Comparison of ENCODE assay signal across 24 mouse cellular contexts in the genomic region with DNA sequence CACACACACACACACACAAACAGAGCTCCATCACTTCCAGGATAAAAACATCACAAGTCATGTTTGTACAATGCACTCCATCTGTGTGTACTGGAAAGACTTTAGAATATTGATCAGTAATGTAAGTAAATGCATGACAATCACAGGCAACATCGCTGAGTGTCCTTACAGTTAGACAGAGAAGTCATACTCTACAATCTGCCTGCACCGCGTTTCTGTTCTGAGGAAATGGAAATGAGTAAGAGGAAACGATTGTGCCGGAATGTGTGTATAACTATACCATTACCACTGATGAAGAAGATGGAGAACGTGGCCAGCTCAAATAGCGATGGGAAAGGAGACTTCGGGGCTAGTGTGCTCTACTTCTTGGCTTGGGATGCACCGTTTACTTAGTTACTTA.
A peak's percentile ranks its signal among the peaks of the same experiment; 100 is the strongest.
DNase-seq lines count a peak whose midpoint lies in the region; ATAC-seq and TF ChIP-seq lines count a peak whose summit lies in the region.
"Had no signal": no experiment of that assay in that cellular context is flagged by ENCODE, and none has a peak within 500 bp of the region (broad histone marks: within the 10 kb centered on the region; RNA-seq: fewer than 3 reads in every experiment).

No protein-coding gene starts in this region.

- WGBS in heart, embryonic 10.5 days = 91% methylated on average over 9 of the region's 9 CpGs
- WGBS in heart, embryonic 13.5 days = 83% methylated on average over 9 of the region's 9 CpGs
- WGBS in midbrain, embryonic 11.5 days = 93% methylated on average over 9 of the region's 9 CpGs
- WGBS in midbrain, postnatal 0 days = 94% methylated on average over 9 of the region's 9 CpGs

- no peak overlapping the region for H3K4me2 ChIP-seq in heart, embryonic 13.5 days
- no peak overlapping the region for H3K4me2 ChIP-seq in midbrain, embryonic 11.5 days
- H3K4me2 ChIP-seq in midbrain, postnatal 0 days (ENCODE audit: low read depth, low read length, poor library complexity, severe bottlenecking) = no peak overlapping the region

- H3K9ac ChIP-seq in heart, embryonic 13.5 days = no peak overlapping the region
- no peak overlapping the region for H3K9ac ChIP-seq in midbrain, embryonic 11.5 days (ENCODE audit: low read length)
- H3K9ac ChIP-seq in midbrain, postnatal 0 days (replicated peaks; ENCODE audit: low read length, poor library complexity, severe bottlenecking) = no peak overlapping the region

- H3K36me3 ChIP-seq in heart, embryonic 10.5 days = no peaks in the 10 kb centered on the region
- H3K36me3 ChIP-seq in heart, embryonic 13.5 days = no peaks in the 10 kb centered on the region
- H3K36me3 ChIP-seq in midbrain, embryonic 11.5 days (ENCODE audit: control insufficient read depth, insufficient read depth, low read length) = no peaks in the 10 kb centered on the region
- no peaks in the 10 kb centered on the region for H3K36me3 ChIP-seq in midbrain, postnatal 0 days (ENCODE audit: insufficient read depth, low read length)
- H3K36me3 ChIP-seq: G1E had no signal

- H3K4me1 ChIP-seq in heart, embryonic 10.5 days = peaks cover 10% of the 10 kb centered on the region; the same call in 1 of the 2 replicates
- peaks cover 21% of the 10 kb centered on the region for H3K4me1 ChIP-seq in heart, embryonic 13.5 days
- H3K4me1 ChIP-seq in midbrain, embryonic 11.5 days (ENCODE audit: control insufficient read depth, insufficient read depth, low read length) = peaks cover 5% of the 10 kb centered on the region; the same call in 1 of the 2 replicates
- H3K4me1 ChIP-seq in midbrain, postnatal 0 days (ENCODE audit: insufficient read depth, low read length) = no peaks in the 10 kb centered on the region

- ATAC-seq in heart, embryonic 13.5 days (ENCODE audit: extremely low read depth, insufficient number of reproducible peaks, low FRiP score, low TSS enrichment) = no peak
- no peak for ATAC-seq in midbrain, embryonic 11.5 days (ENCODE audit: low FRiP score)
- no peak for ATAC-seq in midbrain, postnatal 0 days (ENCODE audit: low FRiP score)
- ATAC-seq: activated CD4-positive, CD25-positive, alpha-beta regulatory T cell, adult 4 months; CD4-positive, CD25-positive, alpha-beta regulatory T cell, adult 4 months; Patski had no signal

- no peaks in the 10 kb centered on the region for H3K27me3 ChIP-seq in heart, embryonic 10.5 days (ENCODE audit: insufficient read depth, poor library complexity, severe bottlenecking)
- H3K27me3 ChIP-seq in heart, embryonic 13.5 days (replicated peaks) = no peaks in the 10 kb centered on the region
- H3K27me3 ChIP-seq in midbrain, embryonic 11.5 days (ENCODE audit: control insufficient read depth, insufficient read depth, low read length) = no peaks in the 10 kb centered on the region
- H3K27me3 ChIP-seq in midbrain, postnatal 0 days (ENCODE audit: insufficient read depth, low read length) = no peaks in the 10 kb centered on the region
- H3K27me3 ChIP-seq: CH12.LX, Patski had no signal

- peak overlapping the region; percentile 53; the same call in 1 of the 2 replicates for H3K27ac ChIP-seq in heart, embryonic 10.5 days
- H3K27ac ChIP-seq in heart, embryonic 13.5 days (replicated peaks) = peak overlapping the region; percentile 43; the same call in 1 of the 2 replicates
- H3K27ac ChIP-seq in midbrain, embryonic 11.5 days (ENCODE audit: low read depth, low read length) = no peak overlapping the region
- no peak overlapping the region for H3K27ac ChIP-seq in midbrain, postnatal 0 days (ENCODE audit: low read depth, low read length)

- DNase-seq in heart, embryonic 10.5 days (ENCODE audit: low spot score) = no peak
- no peak for DNase-seq in heart, adult 8-10 months (ENCODE audit: low spot score)
- DNase-seq in heart, postnatal 10 days = no peak
- peak; percentile 76 for DNase-seq in midbrain, embryonic 11.5 days (ENCODE audit: low spot score, missing footprints)
- DNase-seq in midbrain, postnatal 0 days (ENCODE audit: low spot score) = no peak
- DNase-seq in 416B (ENCODE audit: low read depth) = peak; percentile 71
- DNase-seq in Muller cell, postnatal 12 days (ENCODE audit: inconsistent ontology term) = no peak
- DNase-seq: adrenal gland, adult 2 months; adrenal gland, adult 8-10 months; adrenal gland, postnatal 10 days; adrenal gland, postnatal 14 days; adrenal gland, postnatal 25 days; adrenal gland, postnatal 36 days; B cell, adult 2 months; cerebellum, adult 11 months; cerebellum, adult 11-12 months; cerebellum, adult 18-20 months; cerebellum, adult 2 months had no signal

- no peaks in the 10 kb centered on the region for H3K9me3 ChIP-seq in heart, embryonic 10.5 days
- H3K9me3 ChIP-seq in heart, embryonic 13.5 days = no peaks in the 10 kb centered on the region
- no peaks in the 10 kb centered on the region for H3K9me3 ChIP-seq in midbrain, embryonic 11.5 days (ENCODE audit: control insufficient read depth, low read length)
- H3K9me3 ChIP-seq in midbrain, postnatal 0 days (ENCODE audit: low read length) = no peaks in the 10 kb centered on the region

- intact Hi-C loops in heart, postnatal 10 days (cut with DNase I) = no loop called here

- TF ChIP-seq CTCF in midbrain, postnatal 0 days (IDR thresholded peaks at IDR 0.05) = no peak

- no peak overlapping the region for H3K4me3 ChIP-seq in heart, embryonic 10.5 days
- H3K4me3 ChIP-seq in heart, embryonic 13.5 days = no peak overlapping the region
- no peak overlapping the region for H3K4me3 ChIP-seq in midbrain, embryonic 11.5 days (ENCODE audit: low read depth, low read length)
- no peak overlapping the region for H3K4me3 ChIP-seq in midbrain, postnatal 0 days (ENCODE audit: low read depth, low read length)

Comparison
In these comparisons a context has a peak if more than half of its experiments do, and no peak if none do; other contexts are left out.
1. DNase-seq: peak in midbrain, embryonic 11.5 days (single experiment) and 416B (single experiment); none in heart, embryonic 10.5 days (single experiment), heart, adult 8-10 months (single experiment), heart, postnatal 10 days (0 of 2), midbrain, postnatal 0 days (single experiment) and Muller cell, postnatal 12 days (single experiment).
2. H3K27ac ChIP-seq: peak in heart, embryonic 10.5 days (single experiment) and heart, embryonic 13.5 days (single experiment); none in midbrain, embryonic 11.5 days (single experiment) and midbrain, postnatal 0 days (single experiment).